Mouse (Mus musculus) lung, postnatal 14 days (tissue): Measurements from ENCODE around the gene Ubqln1.

ENCODE experiments used
- DNase-seq: peaks from one replicate; pipeline ENCODE4 v3.0.0; 2021

Gene Ubqln1

DNA sequence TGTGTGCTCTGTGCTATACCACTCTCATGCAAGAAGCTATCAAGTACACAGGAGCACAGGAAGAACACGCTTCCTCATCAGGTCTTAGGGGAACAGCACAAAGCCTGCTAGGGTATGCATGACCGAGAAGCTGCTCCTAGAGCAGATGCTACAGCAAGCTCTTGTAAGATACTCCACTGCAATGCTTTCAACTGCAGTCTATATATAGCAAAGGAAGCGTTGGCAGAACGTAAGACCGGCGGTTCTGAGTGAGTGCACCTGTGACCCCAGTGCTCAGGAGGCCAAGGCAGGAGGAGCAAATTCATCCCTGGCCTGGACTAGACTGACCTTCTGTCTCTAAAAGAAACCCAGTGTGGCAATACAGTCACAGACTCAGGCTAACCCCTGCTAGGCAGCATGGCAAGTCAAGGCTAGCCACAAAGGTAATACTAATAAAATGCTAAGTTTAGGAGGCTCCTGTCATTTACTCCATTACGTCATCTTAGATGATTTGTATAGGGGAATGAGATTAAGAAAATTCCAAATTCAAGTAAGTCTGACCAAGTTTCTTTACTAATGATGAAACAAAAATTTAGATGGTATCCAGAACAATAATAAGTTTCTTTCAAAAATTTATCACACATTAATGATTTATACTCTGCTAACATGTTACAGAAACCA lies 17.3 kb downstream of the Ubqln1 start:
- DNase-seq: no peak

DNA sequence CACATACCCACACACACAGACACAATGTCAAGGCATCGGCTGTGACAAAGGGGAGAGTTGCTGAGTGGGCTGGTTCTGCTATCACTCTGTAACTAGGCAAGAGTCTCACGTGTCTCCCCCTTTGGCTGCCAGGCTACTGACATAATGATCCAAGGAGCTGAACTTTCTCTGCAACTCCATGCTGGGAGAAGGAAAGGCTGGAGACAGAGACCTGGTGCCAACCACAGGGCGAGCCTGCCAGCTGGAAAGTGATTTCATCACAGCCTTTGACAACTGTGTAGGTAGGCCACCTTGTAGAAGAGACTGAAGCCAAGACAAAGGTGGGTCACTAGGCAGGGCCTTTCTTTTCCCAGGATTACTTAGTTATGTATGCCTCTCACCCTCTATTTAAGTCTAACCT lies 18.2 kb downstream of the Ubqln1 start:
- DNase-seq: no peak

DNA sequence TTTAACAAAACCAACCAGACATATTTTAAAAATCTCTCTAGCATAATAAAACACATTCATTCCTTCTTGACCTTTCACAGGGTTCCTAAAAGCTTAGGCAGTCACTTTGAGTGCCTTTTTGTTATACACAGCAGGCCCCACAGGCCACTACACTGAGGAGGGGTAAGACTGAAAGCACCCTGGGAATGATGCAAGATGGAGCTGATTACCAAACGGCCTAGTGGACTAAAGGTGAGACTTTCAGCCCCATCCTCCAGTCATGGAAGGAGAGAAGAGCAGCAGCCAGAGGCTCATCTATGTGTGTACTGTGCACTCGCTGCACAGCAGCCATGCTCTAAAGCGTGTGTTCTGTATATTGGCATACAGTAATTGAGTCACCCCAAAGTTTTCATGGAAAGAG lies 20.5 kb downstream of the Ubqln1 start:
- no peak for DNase-seq

DNA sequence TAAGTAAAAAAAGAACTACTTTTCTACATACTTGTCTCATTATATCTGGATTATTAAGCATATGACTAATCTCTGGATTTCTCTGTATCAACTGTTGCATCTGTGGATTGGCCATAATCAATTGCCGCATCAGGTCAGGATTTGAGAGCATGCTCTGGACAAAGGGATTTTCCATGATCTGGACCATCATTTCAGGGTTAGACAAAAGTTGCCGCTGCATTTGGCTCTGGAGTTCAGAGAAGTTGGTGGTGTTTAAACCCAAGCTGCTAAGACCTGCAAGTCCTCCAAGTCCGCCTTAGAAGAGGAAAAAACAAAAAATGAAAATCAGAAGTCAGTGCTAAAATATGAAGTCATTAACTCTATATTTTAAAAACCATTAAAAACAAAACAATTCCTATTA lies 22.2 kb downstream of the Ubqln1 start:
- DNase-seq: no peak

DNA sequence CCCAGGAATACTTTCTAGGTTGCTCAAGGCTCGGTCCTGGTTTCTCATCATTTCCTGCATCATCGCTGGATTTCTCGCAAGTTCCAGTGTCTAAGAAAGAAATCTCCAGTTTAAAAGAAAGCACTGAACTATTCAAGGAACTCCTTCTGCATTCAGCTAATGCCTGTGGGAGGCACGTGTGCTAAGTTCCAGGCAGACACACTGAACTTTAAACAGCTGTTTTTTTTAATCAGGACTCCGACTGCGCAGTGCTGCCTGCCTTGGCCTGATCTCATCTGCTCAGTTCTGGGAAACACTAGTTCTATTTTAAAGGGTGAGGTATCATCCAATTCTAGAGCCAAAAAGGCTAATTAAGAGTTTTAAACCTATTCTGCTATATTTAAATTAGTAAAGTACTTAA lies 23.3 kb downstream of the Ubqln1 start:
- no peak for DNase-seq

DNA sequence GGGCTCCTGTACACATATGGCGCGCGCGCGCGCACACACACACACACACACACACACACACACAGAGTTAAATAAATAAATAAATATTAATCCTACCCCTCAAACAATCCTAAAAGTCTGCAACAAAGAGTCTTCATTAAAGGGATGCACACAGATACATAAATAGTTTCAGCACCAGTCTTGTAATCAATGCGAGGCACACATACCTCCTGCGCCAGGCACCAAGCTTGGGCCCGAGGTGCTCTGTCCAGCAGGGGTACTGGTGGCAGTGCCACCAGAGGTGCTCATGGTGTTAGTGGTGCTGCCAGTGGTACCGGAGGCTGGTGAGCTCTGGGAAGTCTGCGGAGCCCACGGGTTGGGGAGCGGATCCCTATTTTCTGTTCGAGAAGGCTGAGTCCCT lies 23.9 kb downstream of the Ubqln1 start:
- DNase-seq: no peak

DNA sequence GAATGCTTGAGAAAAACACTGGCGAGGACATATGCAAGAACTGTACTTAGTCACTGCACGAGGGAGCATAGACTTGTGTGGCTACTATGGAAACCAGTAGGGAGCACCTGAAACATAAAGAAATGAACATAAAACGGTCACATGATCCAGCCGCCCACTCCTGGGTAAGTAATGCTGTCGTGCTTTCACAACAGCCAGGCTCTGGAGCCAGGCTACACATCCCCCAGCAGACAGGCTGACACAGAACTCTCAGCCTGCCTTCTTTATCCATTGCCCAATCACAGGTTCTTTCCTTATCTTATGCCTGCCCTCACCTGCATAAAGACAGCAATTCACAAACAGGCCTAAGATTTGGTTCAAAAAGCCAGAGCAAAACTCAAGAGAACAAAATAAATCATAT lies 26.0 kb downstream of the Ubqln1 start:
- DNase-seq: no peak

DNA sequence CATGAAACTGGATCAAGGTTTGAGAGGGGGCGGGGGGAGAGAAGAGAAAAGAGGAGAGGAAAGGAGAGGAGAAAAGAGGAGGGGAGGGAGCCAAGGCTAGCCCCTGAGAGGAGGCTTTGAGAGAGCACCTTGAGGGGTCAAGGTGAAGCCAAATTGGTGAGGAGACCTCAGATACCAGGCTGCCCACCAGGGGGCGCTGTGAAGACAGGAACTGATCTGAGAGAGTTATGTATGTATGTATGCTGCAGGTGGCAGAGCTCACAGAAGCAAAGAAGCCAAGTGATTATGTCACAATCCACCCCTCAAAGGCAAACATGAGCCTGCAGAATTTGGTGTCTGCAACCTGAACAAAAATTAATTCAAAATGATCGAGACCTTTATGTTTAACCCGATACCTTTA lies 27.0 kb downstream of the Ubqln1 start:
- peak; percentile 94 for DNase-seq

DNA sequence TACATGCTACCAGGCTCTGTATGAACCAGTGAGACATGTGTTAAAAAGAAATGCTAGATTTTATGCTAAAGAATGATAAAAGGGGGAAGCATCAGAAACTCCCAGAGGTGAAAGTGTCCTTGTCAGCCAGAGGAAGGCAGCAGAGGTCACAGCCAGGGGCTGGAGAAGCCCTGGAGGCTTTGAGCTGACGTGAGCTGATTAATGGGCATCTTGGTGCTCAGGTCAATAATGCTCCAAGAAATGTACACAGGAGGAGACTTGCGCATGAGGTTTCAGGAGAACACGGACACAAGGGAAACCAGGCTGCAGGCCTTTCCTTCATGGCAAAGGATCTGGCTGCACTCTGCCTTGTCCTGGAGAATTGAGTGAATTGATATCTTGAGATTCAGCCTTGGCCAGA lies 27.7 kb downstream of the Ubqln1 start:
- no peak for DNase-seq

DNA sequence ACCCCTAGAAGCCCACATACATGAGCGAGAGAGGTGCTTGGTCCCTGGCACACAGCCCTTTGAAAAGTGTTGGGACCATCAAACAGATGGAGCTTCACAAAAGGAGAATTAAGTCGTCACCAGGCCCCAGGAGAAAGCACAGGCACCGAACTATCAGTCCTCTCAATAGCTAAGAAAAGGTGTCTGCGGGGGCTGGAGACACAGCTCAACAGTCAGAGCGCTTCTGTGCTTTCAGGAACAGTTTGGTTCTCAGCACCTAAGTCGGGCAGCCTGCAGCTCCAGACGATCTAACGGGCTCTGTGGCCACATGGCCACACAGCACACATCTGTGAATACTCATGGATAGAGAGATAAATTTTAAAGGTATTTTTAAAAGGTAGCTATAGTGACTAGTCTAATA lies 29.2 kb downstream of the Ubqln1 start:
- DNase-seq: no peak

DNA sequence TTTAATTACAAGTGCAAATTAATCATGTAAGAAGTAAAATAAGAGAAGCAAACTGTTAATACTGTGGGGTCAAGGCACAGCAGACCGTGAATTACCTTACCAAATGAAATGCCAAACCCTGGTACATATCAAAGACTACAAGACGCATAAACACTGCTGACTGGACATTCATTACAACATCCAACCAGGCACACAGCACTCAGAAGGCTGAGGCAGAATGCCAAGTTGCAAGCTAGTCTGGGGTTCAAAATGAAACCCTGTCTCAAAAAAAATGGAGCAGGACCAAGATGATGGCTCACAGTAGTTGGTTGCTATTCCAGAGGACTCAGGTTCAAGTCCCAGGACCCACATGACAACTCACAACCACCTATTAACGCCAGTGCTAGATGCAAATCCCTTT lies 31.3 kb downstream of the Ubqln1 start:
- peak; percentile 18 for DNase-seq

DNA sequence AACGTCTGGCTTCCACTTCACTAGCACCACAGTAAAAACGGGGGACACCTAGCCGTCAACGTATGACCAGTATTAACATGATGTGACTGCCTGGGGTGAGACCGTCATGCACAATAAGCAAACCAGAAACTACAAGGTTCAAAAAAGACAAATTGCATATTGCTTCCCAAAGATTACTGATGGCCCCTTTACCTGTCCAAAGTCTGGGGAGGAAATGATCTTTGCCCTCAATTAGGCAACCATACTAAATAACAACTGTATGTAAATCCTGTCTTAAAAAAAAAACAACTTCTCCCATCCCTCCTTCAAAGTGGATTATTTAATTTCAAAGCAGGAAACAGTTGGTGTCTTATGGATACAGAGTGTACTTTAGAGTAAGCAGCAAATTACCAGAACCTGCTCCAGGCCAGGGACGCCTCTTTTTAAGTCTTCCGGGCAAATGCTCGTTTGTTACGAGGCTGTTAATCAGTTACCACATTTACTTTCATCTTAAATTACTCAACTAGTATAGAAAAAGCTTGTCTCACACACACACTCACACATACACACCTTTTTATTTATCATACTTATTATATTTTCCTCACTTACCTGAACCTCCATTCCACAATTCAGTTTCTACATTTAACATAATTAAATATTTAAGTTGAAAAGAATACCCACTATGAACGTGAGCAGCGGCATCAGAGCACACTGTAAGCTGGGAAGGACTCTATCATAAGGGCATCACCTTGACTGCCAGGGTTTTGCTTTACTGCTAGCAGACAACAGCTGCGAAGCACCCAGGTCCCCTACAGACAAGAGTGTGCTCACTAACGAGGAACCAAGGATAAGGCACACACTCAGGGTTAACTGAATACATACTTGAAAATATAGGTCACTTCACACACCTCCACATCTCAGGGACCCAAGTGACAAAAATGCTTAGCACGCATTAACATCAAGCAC lies 33.6 kb downstream of the Ubqln1 start:
- DNase-seq: no peak

DNA sequence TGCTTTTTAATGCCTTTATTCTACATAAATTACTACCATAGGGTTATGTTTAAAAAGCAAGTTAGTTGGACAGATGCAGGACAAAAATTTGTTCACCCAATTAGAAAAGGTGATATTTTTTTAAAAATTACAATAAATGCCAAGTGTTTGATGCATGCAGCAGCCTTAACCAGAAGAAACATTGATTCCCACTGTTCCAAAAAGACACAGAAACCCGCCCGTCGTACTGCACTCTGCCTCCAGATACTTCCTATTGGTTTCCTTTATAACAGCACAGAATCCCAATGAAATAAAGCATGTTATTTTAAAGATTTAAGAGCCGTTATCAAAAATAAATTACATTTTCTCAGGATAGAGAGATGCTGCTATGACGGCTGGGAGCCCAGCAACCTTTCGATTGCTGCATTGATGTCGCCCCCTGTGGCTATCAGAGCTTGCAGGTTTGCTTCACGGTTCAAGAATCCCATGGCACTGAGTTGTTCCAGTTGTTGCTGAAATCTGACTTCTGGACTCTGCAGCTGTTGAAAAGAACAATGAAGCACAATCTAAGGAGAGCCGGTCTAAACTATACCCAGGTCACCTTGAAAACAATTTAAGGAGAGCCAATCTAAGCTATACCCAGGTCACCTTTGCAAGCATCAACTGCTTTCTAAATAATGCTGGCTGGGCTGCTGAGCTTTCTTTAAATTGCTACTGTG lies 37.8 kb downstream of the Ubqln1 start:
- DNase-seq: peak; percentile 99

DNA sequence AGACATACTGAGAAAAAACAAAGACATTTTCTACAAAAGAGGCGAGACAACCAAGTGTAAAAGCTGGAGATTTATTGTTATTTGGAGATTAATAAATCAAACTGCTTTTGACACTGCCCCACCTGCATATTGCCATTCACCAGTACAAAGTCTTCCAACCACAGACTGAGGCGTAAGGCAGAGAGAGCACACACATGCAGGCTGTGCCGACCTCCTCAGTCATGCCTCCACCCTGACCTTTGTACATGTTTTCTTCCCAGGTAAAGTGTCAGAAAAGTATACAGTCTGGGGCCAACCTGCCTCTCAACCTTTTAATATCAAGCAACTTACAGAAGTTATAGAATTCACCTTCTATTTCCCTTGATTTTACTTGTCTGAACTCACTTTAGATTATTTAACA lies 39.3 kb downstream of the Ubqln1 start:
- no peak for DNase-seq

DNA sequence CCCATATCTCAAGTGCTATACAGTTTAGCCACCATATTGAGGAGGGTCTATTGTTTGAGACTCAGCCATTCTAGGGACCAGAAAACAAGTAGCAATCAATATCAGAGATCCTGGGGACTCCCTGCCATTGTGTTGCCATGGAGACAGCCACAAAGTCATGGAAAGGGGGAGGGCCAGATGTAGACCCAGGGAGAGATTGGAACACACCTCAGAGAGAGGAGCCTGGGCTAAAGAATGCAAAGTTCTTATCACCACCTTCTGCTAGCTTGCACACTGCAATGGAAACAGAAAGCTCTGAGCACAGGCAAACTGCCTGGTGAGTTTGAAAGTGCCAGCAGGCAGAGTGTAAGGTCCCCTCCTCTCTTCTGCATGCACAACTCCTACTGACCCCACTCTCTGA lies 47.3 kb downstream of the Ubqln1 start:
- no peak for DNase-seq

DNA sequence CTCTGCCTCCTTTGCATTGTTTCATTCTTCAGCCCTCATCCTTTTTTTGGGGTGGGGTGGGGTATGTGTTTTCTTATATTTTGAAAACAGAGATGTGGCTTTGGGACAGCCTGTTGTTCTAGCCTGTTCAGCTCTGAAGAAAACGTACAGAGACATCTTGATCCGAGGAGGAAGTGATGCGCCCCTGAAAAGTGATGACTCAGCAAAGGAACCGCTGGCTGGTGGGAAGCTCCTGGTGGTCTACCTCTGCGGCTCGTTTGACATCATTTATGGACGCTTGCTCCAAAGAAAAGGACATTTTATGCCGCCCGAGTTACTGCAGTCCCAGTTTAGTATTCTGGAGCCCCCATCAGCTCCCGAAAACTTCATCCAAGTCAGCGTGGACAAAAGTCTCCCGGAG lies 52.1 kb downstream of the Ubqln1 start:
- DNase-seq: no peak

DNA sequence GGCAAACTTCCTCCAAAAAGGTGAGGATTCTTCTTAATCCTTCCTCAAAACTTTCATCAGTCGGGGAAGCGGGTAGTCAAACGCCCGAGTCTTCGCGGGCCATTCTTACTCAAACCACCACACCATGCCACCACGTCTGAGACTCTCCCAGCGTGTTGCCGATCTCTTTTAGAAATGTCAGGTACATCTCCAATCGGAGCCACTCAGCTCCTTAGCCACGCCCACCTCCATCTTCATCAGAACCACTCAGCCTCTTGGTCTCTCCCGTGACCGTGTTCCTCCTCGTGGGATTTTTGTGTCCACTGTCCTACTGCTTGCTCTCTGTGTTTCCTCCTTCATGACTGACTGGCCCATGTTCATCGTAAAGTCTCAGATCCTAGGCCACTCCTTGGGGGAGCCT lies 54.7 kb downstream of the Ubqln1 start:
- DNase-seq: no peak

DNA sequence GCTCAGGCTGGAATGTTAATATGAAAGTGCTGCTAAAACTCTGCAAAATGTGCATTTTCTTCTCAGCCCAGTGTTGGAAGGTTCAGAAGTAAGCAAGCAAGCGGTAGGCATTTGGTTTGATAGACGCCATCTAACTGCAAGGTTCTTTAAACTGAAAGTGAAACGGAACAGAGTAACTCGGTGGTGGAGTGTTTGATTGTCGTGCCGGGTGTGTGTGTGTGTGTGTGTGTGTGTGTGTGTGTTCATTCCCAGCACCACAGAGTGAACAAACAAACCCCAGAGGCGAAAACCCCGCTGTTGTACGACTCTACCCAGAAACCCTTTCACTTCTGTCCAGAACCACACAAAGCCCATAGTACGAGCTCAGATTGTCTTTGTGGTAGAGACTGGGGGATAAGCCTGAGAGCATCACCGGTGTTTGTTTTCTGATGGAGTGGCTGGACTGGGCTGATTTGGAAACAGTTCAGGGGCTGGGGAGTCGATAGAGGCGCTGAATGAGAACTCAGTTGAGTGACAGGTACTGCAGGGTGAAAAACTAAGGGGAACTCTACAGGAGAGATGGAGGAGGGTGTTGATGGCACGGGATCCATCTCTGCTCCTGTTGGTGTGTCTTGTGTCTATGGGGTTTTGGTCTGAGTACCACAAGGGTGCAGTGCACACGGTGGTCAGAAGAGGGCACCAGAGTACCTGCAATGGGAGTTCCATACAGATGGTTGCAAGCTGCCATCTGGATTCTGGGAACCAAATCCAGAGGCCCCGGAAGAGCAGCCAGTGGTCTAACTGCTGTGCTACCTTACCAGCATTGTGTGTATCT lies 57.1 kb downstream of the Ubqln1 start:
- DNase-seq: peak; percentile 92

DNA sequence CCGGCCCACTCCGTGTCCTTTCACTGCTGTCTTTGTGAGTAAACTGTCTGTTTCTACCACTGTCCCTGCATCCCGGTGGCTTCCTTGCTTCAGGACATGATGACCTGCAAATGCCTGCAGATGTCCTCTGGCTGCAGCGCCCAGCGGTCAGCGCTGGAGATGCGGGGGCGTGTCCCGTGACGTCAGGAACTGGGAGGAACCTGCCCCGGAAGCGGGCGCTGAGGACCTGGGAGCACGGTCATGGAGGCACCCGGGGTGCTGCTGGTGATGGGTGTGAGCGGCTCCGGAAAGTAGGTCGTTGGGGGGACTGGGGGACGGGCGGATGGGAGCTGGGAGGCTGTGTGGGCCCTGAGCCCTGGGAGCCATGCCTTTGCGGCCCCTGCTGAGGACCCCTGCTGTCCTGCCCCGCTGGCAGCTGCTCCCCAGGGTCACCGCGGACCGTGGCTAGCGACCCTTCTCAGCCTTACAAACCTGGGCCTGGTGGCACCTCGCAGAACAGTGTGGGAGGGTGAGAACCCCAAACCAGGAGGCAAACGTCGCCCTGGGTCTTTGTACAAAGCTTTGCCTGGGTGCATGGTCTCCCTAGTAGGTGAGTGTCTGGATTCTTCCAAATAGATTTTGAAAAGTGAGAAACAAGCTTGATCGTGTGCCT lies 57.9 kb downstream of the Ubqln1 start, which contains the start of gene Idnk:
Gene Idnk, plus strand, starts transcription at position 203 of the 652 bp plus-strand sequence.
- DNase-seq: peak; percentile 93

DNA sequence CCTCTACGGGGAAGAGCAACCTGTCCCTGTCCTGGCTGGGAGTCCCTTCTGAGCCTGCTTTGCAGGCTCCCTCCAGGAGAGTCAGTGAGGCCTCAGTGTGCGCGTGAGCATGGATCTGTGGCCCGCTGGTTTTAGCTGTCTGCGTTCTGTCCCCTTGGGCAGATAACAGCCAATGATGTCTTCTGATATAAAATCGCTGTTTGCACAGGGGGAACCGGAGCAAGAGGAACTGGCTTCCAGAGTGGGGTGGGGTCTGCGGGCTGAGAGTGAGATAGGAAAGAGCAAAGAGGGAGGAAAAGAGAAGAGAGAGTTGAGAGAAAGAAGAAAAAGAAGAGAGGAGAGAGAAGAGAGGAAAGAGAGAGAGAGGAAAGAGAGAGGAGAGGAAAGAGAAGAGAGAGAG lies 58.4 kb downstream of the Ubqln1 start:
- DNase-seq: no peak

DNA sequence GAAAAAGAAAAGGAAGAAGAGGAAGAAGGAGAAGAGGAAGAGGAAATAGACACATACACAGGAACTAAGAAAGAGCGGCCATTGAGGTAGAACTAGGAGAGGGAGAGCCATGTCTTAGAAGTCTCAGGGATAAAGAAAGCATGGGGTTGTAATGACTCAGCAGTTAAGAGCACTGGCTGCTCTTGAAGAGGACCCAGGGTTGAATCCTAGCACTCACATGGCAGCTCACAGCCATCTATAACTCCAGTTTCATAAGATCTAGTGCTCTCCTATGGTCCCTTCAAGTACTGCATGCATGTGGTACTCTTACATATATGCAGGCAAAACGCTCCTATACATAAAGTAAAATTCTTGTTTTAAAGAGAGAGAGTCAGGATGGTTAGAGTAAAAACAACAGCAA lies 59.4 kb downstream of the Ubqln1 start:
- no peak for DNase-seq

DNA sequence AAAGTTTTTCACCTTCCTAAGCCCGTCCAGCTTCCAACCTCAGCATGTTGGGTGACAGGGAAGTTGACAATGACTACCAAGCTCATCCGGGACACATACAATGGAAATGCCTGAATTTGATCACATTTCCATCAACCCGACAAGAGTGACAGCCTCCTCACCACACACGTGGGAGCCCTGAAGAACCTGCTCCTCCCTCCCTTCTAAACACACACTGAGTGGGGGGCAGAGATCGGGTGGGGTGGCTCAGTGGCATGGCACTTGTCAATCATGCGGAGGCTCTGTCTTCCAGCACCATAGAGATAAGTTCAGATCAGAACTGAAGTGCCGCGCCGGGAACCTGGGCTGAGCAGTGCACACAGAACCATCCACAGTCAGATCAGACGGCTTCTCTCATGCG lies 65.0 kb downstream of the Ubqln1 start:
- DNase-seq: no peak
